Mouse (Mus musculus) kidney, postnatal 14 days (tissue): ENCODE data around the gene Serinc2.
A peak's percentile ranks its signal among the peaks of the same experiment; 100 is the strongest.

Source experiments
- DNase-seq: peaks from one replicate; pipeline ENCODE4 v3.0.0; 2022; ENCODE audit warnings: mixed read lengths

Serinc2 gene

GRCm38 (mm10) chr4:130296243-130296965 lies 17.4 kb upstream of the Serinc2 start:
- DNase-seq, result no peak

- no peak for DNase-seq
Measured at GRCm38 (mm10) chr4:130295047-130295745, 16.2 kb upstream of the Serinc2 start.

- no peak for DNase-seq
Measured at GRCm38 (mm10) chr4:130294513-130294912, 15.5 kb upstream of the Serinc2 start.

GRCm38 (mm10) chr4:130292271-130292670 lies 13.3 kb upstream of the Serinc2 start:
- DNase-seq, result peak; percentile 83

DNA sequence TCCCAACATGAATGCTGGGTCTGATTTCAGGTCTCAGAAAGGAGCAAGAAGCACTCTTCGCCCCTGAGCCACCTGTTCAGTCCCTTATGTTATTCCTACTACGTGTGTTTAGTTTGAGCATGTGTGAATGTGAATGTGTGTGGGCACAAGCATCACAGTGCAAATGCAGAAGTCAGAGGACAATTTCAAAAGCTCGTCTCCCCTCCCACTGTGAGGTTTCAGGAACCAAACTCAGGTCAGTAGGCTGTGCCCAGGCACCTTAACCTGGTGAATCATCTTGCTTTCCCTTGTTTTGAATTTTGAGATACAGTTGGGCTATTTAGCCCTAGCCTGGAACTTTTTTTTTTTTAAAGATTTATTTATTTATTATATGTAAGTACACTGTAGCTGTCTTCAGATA lies 10.8 kb upstream of the Serinc2 start:
- no peak for DNase-seq

DNA sequence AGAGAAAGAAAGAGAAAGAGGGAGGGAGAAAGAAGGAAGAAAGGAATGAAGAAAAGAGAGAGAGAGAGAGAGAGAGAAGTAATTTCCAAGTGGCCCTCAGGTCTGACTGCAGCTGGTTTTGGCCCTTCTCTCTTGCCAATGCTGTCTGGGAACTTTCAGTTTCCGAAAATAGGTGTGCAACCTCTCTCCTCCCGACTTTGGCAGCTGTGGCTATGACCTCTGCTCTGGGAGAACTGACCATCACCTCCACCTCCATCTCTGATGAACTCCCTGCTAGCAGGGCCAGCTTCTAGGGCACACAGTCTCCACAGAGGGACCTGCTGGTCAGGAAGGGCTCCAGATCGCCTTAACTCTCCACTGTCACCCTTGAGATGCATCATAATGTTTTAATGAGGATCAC lies 7.5 kb upstream of the Serinc2 start:
- no peak for DNase-seq

GRCm38 (mm10) chr4:130283826-130284225 lies 4.8 kb upstream of the Serinc2 start:
- no peak for DNase-seq

DNA sequence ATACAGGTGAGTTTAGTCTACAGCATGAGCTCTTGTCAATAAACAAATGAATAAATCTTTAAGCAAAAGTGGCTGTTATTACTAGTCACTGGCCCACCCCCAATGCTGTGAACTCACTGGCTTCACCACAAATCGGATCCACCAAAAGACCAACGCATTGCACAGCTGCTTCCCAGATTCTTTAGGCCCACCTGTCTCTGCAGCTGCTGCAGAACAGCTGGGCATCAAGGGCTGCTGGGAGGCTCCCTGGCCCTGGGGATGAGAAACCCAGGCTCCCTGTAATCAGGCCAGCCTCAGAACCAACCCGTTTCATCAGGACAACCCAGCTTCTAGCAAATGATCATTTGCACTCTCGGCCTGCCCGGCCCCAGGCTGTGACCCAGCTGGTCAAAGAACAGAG lies 3.9 kb upstream of the Serinc2 start:
- DNase-seq, result no peak

DNA sequence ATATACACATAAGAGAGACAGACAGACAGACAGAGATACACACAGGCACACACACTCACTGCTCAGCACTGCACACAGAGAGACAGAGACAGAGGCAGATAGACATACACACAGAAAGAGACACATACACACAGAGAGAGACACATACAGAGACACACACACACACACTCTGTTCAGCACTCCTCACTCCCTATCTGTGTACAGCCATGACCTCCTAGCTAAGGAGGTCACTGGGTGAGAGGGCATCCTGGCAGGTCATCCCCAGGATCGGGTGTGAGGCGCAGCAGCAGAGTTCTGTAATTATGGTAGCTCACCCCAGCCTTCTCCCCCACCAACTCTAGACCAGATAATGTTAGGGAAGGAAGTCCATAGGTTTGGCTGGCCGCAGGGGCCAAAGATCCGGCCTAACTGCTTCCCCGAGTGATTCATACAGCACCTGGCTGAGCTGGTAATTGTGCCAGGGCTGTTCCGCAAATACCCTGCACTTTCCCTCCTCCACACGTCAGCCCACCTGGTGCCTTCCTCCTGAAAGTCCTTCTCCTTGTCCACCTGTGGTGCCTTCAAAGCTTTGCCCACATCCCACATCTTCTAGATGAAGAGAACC lies 2.3 kb downstream of the Serinc2 start:
- DNase-seq, result no peak

DNA sequence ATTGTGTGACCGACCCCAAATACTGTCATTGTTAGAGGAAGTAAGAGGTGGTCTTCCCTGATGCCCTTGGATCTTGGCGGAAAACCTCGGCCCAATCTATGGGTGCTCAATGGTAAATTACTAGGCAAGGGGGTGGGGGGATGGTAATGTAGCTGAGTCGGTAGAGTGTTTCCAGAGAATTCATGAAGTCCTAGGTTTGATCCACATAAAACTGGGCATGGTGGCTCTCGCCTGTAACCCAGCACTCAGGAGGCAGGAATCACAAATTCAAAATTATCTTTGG lies 3.2 kb downstream of the Serinc2 start:
- no peak for DNase-seq

- DNase-seq, result peak; percentile 68
Measured at GRCm38 (mm10) chr4:130275016-130275822, 3.8 kb downstream of the Serinc2 start.

DNA sequence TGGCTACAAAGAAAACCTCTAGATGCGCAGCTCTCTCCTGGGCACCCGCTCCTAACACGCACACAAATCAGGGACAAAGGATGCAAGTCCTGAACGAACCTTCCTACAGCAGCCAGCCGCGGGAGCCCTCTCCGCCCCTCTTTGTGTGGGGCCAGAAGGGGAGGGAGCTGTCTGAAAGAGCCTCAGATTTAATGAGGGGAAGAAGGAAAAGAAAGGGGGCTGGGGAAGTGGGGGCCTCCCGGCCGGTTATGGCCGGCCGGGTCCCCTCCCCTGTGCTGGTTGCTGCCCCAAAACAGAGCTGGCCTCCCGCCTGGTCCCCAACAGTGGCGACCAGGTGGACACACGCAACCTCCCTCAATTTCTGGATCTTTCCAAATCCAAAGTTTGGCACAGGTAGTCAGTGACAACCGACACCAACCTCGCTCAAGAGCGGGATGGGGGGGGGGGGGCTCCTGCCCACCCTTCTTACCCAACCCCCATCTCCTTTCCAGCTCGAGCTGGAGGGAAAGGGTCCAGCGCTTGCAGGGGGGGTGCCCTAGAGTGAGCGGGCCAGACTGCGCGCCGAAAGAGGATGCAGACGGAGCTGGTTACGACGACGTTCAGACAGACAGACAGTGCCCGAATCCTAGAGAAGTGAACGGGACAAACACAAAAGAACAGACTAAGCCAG lies 4.5 kb downstream of the Serinc2 start:
- no peak for DNase-seq

DNA sequence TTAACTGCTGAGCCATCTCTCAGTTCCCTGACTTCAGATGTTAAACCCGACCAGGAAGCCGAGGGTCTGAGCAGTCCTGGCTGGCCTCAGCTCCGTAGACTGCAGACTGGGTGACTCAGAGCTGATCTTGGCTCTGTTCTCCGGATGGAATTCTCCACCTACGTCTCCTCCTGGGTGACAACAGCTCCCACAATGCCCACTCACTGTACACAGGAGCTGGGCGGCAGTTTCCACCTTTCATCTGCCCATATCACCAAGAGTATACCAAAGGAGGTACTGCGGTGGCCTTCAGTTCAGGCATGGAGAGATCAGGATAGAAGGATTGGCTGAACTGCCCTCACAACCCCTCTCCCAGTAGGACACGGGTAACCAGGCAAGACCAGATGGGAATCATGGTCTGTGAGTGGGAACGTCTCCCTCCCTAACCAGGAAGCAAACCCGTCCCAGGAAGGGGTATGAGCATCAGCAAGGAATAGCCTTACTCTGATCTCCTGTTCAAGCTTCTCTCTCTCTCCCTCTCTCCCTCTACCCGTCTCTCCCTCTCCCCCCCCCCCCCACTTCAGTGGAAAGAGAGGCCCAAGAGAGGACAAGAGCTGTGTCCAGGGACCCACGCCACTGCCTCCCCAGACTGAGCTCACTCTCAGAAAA lies 5.2 kb downstream of the Serinc2 start:
- DNase-seq, result peak; percentile 21

DNA sequence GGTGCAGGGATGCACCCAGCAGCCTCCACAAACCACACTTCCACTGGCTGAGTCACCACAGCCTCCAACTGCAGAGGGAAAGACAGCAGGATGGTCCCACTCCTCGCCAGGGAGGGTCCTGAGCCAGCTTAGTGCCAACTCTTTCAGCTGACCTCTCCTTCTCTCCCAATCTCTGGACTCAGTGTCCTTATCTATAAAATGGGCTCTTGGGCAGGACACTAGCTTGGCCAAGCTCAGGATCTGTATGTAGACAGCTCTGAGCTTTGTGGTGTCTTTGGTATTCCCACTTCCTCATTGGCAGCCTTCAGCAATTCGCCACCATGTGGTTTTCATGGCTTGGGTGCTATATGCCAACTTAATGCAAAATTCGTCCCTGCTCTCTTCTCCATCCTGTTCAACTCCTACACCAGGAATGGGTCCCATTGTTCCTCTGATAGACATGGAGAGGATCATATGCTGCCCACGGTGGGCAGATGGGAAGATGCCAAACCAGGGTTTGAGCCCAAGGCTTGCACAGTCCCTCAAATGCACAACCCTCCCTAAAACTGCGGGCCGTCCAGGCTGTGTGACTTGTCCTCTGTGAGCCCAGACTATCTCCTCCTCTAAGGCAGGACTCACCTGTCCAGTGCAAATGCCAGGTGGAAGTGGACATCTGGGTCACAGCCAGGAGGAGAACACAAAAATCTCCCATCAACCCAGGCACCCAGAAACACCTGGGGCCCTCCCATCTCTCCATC lies 8.2 kb downstream of the Serinc2 start:
- no peak for DNase-seq

DNA sequence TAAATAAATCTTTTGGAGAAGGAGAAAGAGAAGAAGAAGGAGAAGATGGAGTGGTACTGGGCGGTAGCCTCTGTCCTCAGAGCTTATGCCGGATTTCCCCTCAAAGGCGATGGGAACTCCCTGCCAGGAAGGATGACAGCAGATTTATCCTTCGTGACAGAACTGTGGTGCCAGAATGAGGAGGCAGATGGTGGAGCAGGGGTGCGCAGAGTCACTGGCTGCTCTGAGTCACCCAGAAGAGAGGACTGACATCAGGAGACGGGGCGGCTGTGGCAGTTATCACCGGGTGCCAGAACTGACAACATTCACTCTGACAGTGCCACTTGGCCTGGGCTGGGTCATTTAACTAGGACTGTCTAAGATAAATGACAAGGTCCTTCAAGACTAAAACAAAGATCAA lies 8.9 kb downstream of the Serinc2 start:
- DNase-seq, result no peak

DNA sequence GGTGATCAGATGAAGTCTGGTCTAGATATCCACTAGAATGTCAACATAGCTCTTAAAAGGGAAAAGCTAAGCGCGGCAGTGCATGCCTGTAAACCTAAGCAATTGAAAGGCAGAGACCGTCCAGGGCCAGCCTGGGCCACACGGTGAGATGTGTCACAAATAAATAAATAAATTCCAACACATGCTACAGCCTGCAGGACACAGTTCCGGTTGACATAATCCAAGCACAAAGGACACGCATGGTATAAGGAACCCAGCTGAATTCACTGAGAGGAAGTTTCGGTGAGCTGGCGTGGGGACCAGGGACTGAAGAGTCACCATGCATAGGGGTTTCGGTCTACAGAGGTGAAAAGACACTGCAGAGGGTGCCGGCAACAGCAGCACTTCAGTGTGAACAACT lies 10.3 kb downstream of the Serinc2 start:
- no peak for DNase-seq

GRCm38 (mm10) chr4:130267069-130267468 lies 11.9 kb downstream of the Serinc2 start:
- peak; percentile 68 for DNase-seq

GRCm38 (mm10) chr4:130266601-130267000 lies 12.4 kb downstream of the Serinc2 start:
- DNase-seq, result no peak

DNA sequence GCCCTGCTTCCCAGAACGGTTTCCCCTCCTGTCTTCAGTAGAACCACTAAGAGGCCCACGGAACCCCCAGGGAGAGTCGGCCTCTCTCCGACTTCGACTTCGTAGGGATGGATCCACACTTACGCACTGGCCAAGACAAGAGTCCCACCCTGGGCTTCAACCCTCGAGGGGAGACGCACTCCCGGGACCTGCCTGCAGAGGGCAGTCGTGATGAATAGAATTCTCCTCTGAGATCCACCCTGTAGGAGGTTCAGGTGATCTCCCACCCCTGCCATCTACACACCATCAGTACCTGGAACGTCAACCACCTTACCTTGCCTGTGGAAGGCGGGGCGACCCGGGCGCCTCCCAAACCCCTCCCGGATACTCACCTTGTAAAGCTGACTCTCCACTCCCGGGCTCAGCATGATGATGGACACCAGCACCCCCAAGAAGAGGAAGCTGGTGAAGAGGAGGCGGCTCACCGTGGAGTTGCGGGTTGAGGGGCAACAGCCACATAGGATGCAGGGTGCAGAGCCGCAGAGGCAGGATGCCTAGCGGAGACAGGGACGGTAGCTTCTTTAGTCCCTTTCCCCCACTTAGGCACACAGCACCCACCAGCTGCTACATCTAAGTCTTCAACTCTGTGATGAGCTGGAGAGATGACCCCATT lies 14.2 kb downstream of the Serinc2 start:
- peak; percentile 66 for DNase-seq

DNA sequence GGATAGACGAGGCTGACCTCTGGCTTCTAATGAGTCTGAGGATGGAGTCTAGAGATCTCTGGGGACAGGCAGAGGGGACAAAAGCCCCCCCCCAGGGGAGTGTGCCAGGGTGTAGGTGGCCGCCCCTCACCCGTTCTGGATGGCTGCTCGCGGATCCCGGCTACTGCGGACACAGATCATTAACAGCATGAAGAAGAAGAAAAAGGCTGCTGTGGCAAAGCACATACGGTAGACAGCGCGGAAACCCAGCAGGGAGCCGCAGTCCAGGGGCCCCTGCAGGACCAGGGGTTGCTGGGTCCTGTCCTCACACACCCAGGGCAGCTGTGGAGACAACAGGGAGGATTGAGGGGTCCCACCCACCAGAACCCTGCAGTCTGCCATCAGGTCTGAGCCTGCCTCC lies 14.9 kb downstream of the Serinc2 start:
- DNase-seq, result no peak

DNA sequence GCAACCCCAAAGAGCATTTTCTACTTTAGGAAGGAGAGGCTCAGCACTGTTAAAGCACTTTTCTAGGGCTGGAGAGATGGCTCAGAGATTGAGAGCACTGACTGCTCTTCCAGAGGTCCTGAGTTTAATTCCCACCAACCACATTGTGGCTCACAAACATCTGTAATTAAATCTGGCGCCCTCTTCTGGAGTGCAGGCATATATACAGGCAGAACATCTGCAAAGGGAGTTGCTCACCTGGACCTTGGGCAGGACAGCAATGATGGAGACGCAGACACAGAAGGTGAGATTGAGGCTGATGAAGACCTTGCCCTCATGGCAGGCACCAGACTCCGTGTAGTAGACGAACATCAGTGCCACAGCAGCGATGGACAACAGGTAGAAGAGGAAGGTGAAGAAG lies 18.6 kb downstream of the Serinc2 start:
- DNase-seq, result no peak
